Mouse (Mus musculus) MN1 (cell line): ENCODE results near the gene Gnai3.

Source experiments
- DNase-seq: peaks from one replicate; pipeline ENCODE4 v3.0.0-alpha.2; 2016; ENCODE audit warnings: low spot score

The Gnai3 gene

GRCm38 (mm10) chr3:108164091-108164490 lies 18.1 kb upstream of the Gnai3 start:
- DNase-seq = no peak

DNA sequence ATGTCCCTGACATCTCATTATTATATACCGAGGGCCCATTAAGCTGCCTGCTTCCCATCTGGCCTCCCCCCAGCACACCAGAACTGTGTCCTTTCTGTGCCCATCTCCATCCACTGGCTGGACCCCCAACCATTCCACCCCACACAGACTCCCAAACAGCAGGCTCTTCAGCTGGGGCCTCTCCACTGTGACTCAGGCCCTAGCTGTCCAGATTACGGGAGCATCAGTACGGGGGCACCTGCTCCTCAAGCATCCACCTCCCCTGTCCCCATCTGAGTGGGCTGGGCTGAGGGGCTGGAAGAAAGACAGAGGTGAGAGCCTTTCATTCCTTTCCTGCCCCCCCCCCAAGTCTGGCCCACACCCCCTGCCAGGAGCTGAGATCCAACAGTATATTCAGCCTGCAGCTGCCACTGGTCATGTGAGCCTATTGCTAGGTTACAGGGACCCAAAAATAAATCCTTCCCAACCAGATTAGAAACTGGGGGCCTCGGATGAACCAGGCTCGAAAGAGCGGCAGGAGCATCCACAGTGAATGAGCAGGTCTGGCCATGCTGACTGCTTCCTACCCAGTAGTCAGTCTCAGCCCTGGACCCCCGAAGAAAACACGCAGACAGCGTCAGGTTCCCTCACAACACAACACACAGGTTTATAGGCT lies 12.6 kb upstream of the Gnai3 start:
- DNase-seq = no peak

DNA sequence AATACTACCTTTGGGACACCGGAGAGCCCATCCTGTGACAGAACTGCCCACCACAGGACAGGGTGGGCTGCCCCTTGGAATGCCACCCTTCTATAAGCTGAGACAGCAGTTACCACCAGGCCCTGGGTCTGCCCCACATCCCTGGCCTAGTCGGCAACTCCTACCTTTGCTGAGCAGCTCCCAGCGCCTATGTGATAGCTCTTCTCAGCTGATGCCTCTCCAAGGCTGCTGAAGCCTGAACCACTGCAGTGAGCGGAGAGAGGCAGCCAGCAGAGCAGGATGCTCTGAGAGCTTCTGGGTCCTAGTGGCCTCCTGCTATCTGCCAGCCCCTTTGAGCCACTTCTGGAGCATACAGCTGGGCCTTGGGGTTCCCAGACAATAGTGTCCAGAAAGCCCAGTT lies 8.7 kb upstream of the Gnai3 start, which contains the start of gene Gpr61:
TSS of gene Gpr61 (minus strand) at position 227 of the 400 bp plus-strand sequence.
- no peak for DNase-seq

DNA sequence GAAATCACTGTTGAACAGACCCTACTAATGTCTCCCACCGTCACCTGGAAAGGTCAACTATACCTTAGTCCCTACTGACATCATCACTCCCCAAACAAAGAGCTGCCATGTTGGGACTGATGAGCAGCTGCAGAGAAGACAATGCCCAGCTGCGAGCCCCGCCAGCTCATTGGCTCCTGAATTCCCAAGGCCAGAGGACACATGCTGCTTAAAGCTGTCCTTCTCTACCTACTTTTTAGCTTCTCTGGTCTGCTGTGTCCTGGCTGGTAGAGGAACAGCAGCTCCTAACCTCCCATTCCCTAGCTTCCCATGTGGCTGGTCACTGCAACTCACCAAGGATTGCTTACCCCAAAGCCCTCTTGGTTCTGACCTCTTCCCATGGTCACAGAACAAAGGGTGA lies 6.3 kb upstream of the Gnai3 start:
- no peak for DNase-seq

DNA sequence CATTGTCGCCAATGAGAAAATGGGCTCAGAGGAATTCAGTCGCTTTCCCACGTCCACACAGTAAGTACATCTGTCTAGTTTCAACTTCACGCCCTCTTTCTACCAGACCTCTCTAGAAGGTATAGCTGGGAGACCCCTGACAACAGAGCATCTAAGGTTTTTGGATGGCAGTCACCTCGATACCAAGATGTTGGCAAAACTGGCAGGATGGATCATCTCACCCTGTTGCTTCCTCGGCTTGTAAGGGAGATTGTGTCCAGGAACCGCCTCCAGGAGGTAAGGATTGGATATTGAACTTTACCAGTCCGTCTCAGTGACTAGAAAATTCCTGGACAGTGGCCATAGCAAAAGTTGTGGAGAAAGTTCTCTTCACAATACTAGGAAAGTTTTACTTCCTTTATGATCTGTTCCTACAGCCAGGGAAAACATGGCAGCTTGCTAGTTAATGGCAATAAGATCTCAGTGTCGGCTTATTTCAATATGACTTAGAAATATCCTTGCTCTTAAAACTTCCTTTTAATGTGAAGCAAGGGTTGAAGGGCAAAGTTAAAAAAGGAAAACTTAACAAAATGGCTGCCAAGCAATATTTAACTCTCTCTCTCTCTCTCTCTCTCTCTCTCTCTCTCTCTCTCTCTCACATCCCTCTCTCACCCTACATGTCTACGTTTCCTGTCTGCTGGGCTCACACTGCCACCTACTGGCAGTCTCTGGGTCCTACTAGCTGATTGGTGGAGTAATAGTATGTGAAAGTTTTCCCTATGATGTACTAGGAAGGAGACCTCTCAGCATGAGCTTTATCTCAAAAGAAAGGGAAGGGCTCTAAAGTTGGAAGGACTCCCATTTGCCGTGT lies 1.7 kb upstream of the Gnai3 start:
- peak; percentile 90 for DNase-seq

- DNase-seq = no peak
Observed at GRCm38 (mm10) chr3:108146671-108147070, 725 bp upstream of the Gnai3 start.

DNA sequence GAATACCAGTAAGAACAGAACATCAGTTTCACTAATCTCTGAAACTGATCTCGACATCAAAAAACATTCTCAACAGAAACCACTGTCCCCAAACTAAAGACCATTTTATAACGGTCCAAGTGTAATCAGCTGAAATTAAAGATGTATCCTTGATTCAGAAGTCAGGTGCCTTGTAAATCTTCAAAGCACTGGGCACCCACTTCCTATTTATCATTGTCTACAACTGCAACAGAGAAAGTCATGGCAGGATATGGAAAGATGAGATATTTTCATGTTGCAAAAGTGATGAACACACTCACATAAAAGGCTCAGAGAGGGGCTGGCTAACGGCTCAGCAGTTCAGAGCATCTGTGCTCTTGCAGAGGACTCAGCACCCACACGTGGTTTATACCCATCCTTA lies 5.2 kb downstream of the Gnai3 start:
- DNase-seq = no peak

- DNase-seq = no peak
Observed at GRCm38 (mm10) chr3:108139113-108139512, 6.8 kb downstream of the Gnai3 start.

DNA sequence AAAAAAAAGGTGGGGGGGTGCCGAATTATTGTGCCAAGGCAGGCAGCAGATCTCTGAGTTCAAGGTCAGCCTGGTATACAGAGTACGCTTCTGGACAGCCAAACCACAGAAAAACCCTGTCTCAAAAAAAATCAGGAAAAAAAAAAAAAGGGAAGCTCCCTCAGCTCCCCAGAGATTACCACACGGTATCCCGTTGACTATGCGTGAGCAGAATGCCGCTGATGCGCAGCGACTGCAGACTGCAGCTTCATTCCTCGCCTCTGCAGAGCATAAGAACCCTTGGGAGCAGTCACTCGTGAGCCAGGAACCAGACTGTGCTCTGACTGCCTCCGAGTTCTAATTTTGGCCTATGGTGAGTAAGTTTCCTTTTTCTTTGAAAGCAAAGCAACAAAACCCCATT lies 11.2 kb downstream of the Gnai3 start:
- no peak for DNase-seq

DNA sequence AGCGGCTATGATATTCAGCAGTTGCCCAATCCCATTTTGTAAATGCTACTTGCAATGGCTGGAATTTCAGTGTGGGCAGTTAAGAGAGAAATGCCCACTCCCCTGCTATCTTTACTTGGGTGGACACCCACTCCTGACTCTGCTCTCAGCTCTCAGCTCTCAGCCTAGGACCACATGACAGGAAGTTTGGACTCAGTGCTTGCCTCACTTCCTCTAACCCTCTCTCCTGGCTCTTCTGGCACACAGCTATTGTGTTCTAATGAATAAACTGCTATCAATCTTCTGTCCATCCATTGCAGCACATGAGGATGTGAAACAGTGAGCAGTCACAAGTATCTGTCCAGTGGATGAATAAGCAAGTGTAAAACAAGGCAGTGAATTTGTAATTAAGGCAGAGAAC lies 13.5 kb downstream of the Gnai3 start:
- DNase-seq = no peak

DNA sequence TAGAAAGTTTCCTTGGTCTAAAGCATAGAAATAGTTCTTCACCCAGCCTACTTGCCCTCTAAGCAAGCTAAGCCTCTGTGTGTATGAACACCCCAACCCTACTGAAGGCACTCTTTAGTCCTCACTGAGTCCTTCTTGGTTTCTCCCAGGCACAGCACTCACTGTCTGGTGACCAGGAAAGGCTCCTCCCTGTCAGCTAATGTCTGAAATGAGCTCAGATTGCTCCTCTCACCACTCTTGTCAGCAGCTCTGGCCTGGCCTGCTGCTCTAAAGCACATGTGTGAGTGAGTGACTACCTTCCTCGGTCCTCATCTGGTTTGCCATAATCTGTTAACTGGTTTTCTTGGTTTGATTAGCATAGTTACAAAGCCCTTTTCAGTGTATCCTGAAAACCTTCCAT lies 14.1 kb downstream of the Gnai3 start:
- peak; percentile 18 for DNase-seq

- DNase-seq = no peak
Observed at GRCm38 (mm10) chr3:108131216-108131615, 14.7 kb downstream of the Gnai3 start.

- no peak for DNase-seq
Observed at GRCm38 (mm10) chr3:108129804-108130203, 16.1 kb downstream of the Gnai3 start.

DNA sequence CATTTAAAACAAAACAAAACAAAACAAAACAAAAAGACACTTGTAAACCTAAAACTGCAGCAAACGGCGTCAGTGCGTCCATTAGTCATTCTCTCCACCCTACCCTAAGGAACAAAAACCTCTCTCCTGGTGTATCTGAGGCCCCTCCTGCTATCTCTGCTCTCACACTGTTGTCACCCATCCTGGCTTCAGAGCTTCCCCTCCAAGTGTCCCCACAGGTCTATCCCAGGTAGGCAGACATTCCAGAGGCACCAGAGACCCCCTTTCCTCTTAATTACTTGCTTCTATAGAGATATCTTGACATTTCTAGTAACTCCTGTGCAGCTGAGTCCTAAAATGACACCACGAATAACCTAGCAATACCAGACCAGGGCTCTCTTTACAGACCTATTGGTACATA lies 16.6 kb downstream of the Gnai3 start:
- DNase-seq = no peak

GRCm38 (mm10) chr3:108128520-108128919 lies 17.4 kb downstream of the Gnai3 start:
- no peak for DNase-seq

GRCm38 (mm10) chr3:108126327-108126726 lies 19.6 kb downstream of the Gnai3 start:
- DNase-seq = no peak

- no peak for DNase-seq
Observed at GRCm38 (mm10) chr3:108124131-108124530, 21.8 kb downstream of the Gnai3 start.

DNA sequence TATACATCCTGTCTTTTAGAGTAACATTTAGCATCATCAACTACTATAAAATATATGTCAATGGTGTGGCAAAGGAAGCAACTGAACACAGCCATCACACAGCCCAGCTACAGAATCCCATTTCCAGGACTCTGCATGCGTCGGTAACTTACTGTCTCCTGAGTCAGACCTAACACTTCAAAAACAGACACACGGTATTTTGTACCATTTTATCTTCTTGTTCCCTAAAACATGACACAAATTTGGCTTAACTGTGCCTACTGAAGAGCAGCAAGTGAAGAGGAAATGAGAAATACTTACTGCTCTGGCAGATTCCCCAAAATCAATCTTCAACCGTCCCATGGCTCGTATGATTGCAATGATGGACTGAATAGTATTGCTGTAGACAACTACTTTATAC lies 22.7 kb downstream of the Gnai3 start:
- no peak for DNase-seq

DNA sequence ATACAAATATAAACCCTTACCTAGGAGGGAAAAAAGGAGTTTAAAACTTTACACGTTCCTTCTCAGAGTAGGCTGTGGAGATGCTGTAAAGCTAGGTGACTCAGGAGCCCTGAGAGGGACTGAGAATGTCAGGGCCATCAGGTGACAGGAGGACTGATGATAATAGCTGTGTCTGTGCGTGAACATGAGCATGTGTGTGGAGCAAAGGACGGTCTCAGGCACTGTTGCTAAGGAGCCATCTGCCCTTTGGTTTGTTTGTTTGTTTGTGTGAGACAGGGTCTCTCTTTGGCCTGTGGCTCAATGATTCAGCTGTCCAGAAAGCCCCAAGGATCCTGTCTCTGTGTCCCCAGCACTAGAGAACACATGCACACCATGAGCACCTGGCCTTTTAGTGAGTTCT lies 24.8 kb downstream of the Gnai3 start:
- no peak for DNase-seq

- DNase-seq = no peak
Observed at GRCm38 (mm10) chr3:108117465-108117864, 28.5 kb downstream of the Gnai3 start.

DNA sequence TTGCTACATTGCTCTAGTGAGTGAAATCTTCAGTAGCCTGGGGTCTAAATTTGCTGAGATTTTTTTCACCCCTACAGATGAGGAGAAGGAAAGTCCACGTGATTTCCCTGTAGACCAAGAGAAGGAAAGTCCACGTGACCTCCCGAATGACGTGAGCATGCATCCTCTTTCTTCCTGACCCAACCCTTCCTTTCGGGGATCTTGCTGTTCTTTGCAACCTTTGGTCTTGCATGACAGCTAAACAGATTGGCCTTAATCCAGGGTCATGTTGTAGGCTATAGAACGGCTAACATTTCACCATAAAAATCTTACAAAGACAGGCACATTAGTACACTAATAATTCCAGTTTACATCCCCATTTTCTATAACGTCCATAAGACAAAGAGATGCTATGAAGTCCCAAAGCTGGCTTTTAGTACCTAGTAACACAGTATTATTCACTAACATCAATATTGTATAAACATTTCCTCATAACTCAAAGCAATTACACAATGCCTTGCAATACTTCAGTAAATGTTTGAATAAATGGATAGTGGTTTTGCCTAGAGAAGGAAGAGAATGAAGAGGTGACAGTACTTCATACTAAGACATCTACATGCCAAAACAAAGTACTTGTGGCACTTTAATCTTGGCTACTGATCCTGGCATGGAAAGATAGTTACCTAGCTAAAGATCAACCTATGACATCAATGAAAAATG lies 32.2 kb downstream of the Gnai3 start:
- DNase-seq = no peak

- peak; percentile 14 for DNase-seq
Observed at GRCm38 (mm10) chr3:108112666-108113065, 33.3 kb downstream of the Gnai3 start.

- DNase-seq = no peak
Observed at GRCm38 (mm10) chr3:108112246-108112645, 33.7 kb downstream of the Gnai3 start.
